Mouse (Mus musculus) embryonic facial prominence, embryonic 13.5 days (tissue): ENCODE data around the gene Ctnnal1. TPM values are rescaled to one million over a fixed set of nuclear protein-coding genes. Genes with fewer than 3 reads are reported as not detected.

Source experiments
- ATAC-seq: fragments of 200-750 bp; cut with Nextera tagmentation; 2 replicates; pipeline ENCODE4 v1.8.0; 2017; ENCODE audit warnings: low read depth; ENCODE audit not compliant: insufficient number of reproducible peaks, insufficient read depth, low FRiP score, low TSS enrichment
- H3K27ac ChIP-seq: fragments of 300-500 bp; sonication (generic); 2 replicates; pipeline ENCODE4 v1.5.1; 2015; ENCODE audit warnings: moderate library complexity, mild to moderate bottlenecking, inconsistent platforms
- H3K27me3 ChIP-seq: fragments of 300-500 bp; sonication (generic); 2 replicates; pipeline ENCODE4 v1.6.1; 2015; ENCODE audit warnings: mild to moderate bottlenecking, inconsistent platforms
- H3K36me3 ChIP-seq: fragments of 300-500 bp; sonication (generic); 2 replicates; pipeline ENCODE4 v1.6.1; 2015; ENCODE audit warnings: mild to moderate bottlenecking, inconsistent platforms
- H3K4me1 ChIP-seq: fragments of 300-500 bp; sonication (generic); 2 replicates; pipeline ENCODE4 v1.6.1; 2015; ENCODE audit warnings: inconsistent platforms
- H3K4me2 ChIP-seq: fragments of 300-500 bp; sonication (generic); 2 replicates; pipeline ENCODE4 v1.6.1; 2015; ENCODE audit warnings: moderate library complexity, mild to moderate bottlenecking, inconsistent platforms
- H3K4me3 ChIP-seq: fragments of 300-500 bp; sonication (generic); 2 replicates; pipeline ENCODE4 v1.5.1; 2015; ENCODE audit warnings: mild to moderate bottlenecking, inconsistent platforms
- H3K9ac ChIP-seq: fragments of 300-500 bp; sonication (generic); 2 replicates; pipeline ENCODE4 v1.6.1; 2015; ENCODE audit warnings: mild to moderate bottlenecking, inconsistent platforms
- H3K9me3 ChIP-seq: fragments of 300-500 bp; sonication (generic); 2 replicates; pipeline ENCODE4 v1.6.1; 2016; ENCODE audit warnings: inconsistent platforms
- WGBS: fragments of 180-500 bp; shearing (Covaris S2); methylation state at CpG from one replicate; pipeline ENCODE4 v1.1.7; 2015; ENCODE audit warnings: mixed read lengths; 5-methylcytosine and 5-hydroxymethylcytosine counted together
- polyA plus RNA-seq: library from polyadenylated mRNA; unstranded; fragments of >200 nt; fragmentation: Nextera tagmentation; extraction: Ambion mirVana; gene quantifications from 2 replicates; pipeline ENCODE4 v1.2.1, GENCODE M21; 2015

The Ctnnal1 gene
- polyA plus RNA-seq, result 27.7 and 29.0 TPM in 2 replicates

DNA sequence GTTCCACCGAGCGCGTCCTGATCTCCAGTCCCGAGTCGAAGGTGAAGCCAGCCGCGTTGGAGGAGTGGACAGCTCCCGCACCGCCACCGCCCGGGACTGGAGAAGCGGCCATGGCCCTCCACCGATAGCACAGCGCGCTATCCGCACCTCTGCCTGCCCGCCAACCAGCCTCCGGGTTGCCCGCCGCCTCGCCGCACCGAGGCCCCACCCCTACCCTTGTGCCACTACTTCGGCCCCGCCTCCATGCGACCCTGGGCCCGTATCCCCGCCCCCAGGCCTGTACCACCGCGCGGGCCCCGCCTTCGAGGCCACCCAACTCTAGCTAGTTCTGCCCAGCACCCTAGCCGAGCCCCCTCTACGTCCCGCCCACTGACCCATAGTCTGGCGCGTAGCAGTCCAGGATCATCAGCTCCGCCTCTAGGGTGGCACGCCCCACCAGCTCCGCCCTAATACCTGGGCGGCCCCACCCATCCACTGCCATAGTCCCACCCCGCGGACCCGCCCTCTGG is at the start of gene Ctnnal1:
Gene Ctnnal1 (minus strand): TSS at position 186 of the 509 bp plus-strand sequence.
- H3K4me1 ChIP-seq, result peaks cover 18% of the 10 kb centered on the region
- H3K36me3 ChIP-seq, result no peaks in the 10 kb centered on the region
- H3K4me3 ChIP-seq, result peak within 1 kb of the TSS; percentile 83
- peak within 1 kb of the TSS; percentile 87 for H3K9ac ChIP-seq
- H3K4me2 ChIP-seq, result peak within 1 kb of the TSS; percentile 91
- H3K27ac ChIP-seq, result peak within 1 kb of the TSS; percentile 85
- ATAC-seq, result peak; percentile 97
- WGBS, result under 1% methylated on average over 45 of the region's 45 CpGs
- no peaks in the 10 kb centered on the region for H3K9me3 ChIP-seq
- no peaks in the 10 kb centered on the region for H3K27me3 ChIP-seq

GRCm38 (mm10) chr4:56914761-56915160 is 49.8 kb upstream of the Ctnnal1 start:
- H3K36me3 ChIP-seq, result peaks cover 63% of the 10 kb centered on the region
- H3K27ac ChIP-seq, result peak overlapping the region; percentile 58; the same call in 1 of the 2 replicates
- 78% methylated on average over 1 of the region's 1 CpGs for WGBS
- H3K9ac ChIP-seq, result no peak overlapping the region
- ATAC-seq, result no peak
- H3K27me3 ChIP-seq, result no peaks in the 10 kb centered on the region
- no peak overlapping the region for H3K4me3 ChIP-seq
- no peaks in the 10 kb centered on the region for H3K9me3 ChIP-seq
- peaks cover 14% of the 10 kb centered on the region for H3K4me1 ChIP-seq
- no peak overlapping the region for H3K4me2 ChIP-seq

- Histone ChIP-seq H3K9ac (no peak overlapping the region), H3K4me3 (no peak overlapping the region), H3K36me3 (peaks cover 68% of the 10 kb centered on the region), H3K4me2 (no peak overlapping the region), H3K27ac (peak overlapping the region; percentile 58; the same call in 1 of the 2 replicates), H3K27me3 (no peaks in the 10 kb centered on the region), H3K4me1 (peaks cover 14% of the 10 kb centered on the region), H3K9me3 (no peaks in the 10 kb centered on the region)
- ATAC-seq, result no peak
- WGBS, result 90% methylated on average over 6 of the region's 6 CpGs
These were observed 49.4 kb upstream of the Ctnnal1 start for GRCm38 (mm10) chr4:56914338-56914737.

GRCm38 (mm10) chr4:56912382-56913001 is 47.5 kb upstream of the Ctnnal1 start:
- Histone ChIP-seq H3K4me1 (peaks cover 14% of the 10 kb centered on the region), H3K4me2 (no peak overlapping the region), H3K9ac (no peak overlapping the region), H3K27ac (no peak overlapping the region), H3K9me3 (no peaks in the 10 kb centered on the region), H3K36me3 (peaks cover 71% of the 10 kb centered on the region), H3K4me3 (no peak overlapping the region), H3K27me3 (no peaks in the 10 kb centered on the region)
- WGBS, result 88% methylated on average over 7 of the region's 7 CpGs
- no peak for ATAC-seq

GRCm38 (mm10) chr4:56909568-56909967 is 44.6 kb upstream of the Ctnnal1 start:
- H3K27ac ChIP-seq, result no peak overlapping the region
- WGBS, result 51% methylated on average over 3 of the region's 3 CpGs
- H3K9ac ChIP-seq, result no peak overlapping the region
- H3K27me3 ChIP-seq, result no peaks in the 10 kb centered on the region
- H3K4me3 ChIP-seq, result no peak overlapping the region
- H3K36me3 ChIP-seq, result peaks cover 77% of the 10 kb centered on the region
- H3K4me2 ChIP-seq, result no peak overlapping the region
- ATAC-seq, result no peak
- H3K4me1 ChIP-seq, result peaks cover 11% of the 10 kb centered on the region
- H3K9me3 ChIP-seq, result no peaks in the 10 kb centered on the region

- no peak overlapping the region for H3K4me3 ChIP-seq
- no peaks in the 10 kb centered on the region for H3K4me1 ChIP-seq
- H3K9me3 ChIP-seq, result no peaks in the 10 kb centered on the region
- no peak overlapping the region for H3K9ac ChIP-seq
- no peak for ATAC-seq
- H3K4me2 ChIP-seq, result no peak overlapping the region
- WGBS, result 93% methylated on average over 5 of the region's 5 CpGs
- no peaks in the 10 kb centered on the region for H3K27me3 ChIP-seq
- no peak overlapping the region for H3K27ac ChIP-seq
- peaks cover 85% of the 10 kb centered on the region for H3K36me3 ChIP-seq
These were observed 42.7 kb upstream of the Ctnnal1 start for GRCm38 (mm10) chr4:56907671-56908070.

DNA sequence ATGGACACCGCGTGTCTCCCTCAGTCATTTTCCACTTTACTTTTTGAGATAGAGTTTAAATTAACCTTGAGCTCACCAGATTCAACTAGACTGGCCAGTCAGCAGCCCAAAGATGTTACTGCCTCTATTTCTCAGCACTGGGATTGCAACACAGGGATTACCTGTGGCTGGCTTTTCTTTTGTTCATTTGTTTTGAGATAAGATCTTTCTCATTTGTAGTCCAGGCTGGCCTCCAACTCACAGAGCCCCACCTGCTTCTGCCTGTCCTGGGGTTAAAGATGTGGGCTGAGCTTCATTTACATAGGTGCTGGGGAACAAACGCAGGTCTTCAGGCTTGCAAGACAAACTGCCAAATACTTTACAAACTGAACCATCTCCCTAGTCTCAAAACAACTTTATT is 41.9 kb upstream of the Ctnnal1 start:
- no peaks in the 10 kb centered on the region for H3K4me1 ChIP-seq
- no peak overlapping the region for H3K27ac ChIP-seq
- no peaks in the 10 kb centered on the region for H3K9me3 ChIP-seq
- no peak overlapping the region for H3K9ac ChIP-seq
- no peak for ATAC-seq
- no peaks in the 10 kb centered on the region for H3K27me3 ChIP-seq
- no peak overlapping the region for H3K4me3 ChIP-seq
- WGBS, result 91% methylated on average over 3 of the region's 3 CpGs
- H3K36me3 ChIP-seq, result peaks cover 88% of the 10 kb centered on the region
- no peak overlapping the region for H3K4me2 ChIP-seq

- no peak overlapping the region for H3K4me3 ChIP-seq
- H3K9ac ChIP-seq, result no peak overlapping the region
- H3K4me1 ChIP-seq, result no peaks in the 10 kb centered on the region
- H3K36me3 ChIP-seq, result peaks cover 83% of the 10 kb centered on the region
- WGBS, result 94% methylated on average over 5 of the region's 5 CpGs
- no peak for ATAC-seq
- H3K4me2 ChIP-seq, result no peak overlapping the region
- H3K27me3 ChIP-seq, result no peaks in the 10 kb centered on the region
- H3K27ac ChIP-seq, result no peak overlapping the region
- H3K9me3 ChIP-seq, result no peaks in the 10 kb centered on the region
These were observed 40.5 kb upstream of the Ctnnal1 start for GRCm38 (mm10) chr4:56905507-56905906.

DNA sequence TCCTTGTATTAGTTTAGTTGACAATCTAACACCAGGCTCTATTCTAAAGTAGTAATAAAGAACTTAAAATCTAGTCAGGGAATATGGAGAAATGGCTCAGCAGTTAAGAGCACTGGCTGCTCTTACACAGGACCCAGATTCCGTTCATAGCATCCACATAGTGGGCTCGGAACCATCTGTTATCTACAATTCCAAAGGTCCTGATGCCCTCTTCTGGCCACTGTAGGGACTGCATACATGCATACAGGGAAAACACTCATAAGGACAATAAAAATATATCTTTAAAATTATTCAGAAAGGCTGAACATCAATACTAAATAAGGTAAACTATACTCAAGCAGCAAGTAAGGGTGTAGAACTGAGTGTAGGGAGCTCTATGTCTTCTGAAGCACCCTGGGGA is 36.7 kb upstream of the Ctnnal1 start:
- H3K9ac ChIP-seq, result no peak overlapping the region
- 94% methylated on average over 2 of the region's 2 CpGs for WGBS
- ATAC-seq, result no peak
- no peaks in the 10 kb centered on the region for H3K9me3 ChIP-seq
- no peak overlapping the region for H3K27ac ChIP-seq
- no peak overlapping the region for H3K4me3 ChIP-seq
- no peaks in the 10 kb centered on the region for H3K27me3 ChIP-seq
- H3K4me2 ChIP-seq, result no peak overlapping the region
- H3K4me1 ChIP-seq, result no peaks in the 10 kb centered on the region
- peaks cover 82% of the 10 kb centered on the region for H3K36me3 ChIP-seq

DNA sequence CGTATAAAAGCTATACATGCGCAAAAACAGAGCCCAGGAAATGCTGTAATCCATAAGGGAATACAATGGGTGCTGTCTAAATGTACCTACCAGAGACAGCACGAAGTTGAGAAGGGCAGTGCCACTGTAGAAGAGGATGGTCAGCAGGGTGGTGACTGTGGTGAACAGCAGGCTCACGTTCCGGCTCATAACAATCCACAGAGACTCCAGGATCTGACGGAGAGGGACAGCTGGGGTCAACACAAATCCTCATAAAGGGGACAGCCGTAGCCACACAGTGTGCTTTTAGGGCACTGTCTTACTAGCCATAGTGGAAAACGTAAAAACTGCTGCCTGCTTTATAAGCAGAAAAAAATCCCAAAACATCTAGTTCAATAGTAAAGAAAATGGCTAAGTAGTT is 34.2 kb upstream of the Ctnnal1 start:
- H3K9me3 ChIP-seq, result no peaks in the 10 kb centered on the region

DNA sequence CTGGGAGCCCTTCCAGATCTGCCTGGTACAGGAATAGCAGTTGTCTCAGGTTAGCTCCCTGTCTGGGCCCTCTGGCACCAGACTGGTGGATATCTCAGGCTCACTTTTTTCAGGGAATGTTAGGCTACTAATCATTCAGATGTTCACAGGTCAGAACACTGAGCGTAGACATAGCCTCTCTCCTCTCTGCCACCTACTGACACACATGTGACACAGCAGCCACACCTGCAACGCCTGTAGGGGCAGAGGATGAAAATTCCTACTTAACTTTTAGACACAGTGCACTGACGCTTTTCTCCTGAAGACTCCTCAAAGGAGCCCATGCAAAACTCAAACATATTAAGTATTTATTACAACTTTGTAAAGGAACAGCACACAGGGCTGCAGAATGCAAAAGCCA is 32.5 kb upstream of the Ctnnal1 start:
- no peaks in the 10 kb centered on the region for H3K9me3 ChIP-seq
- no peak overlapping the region for H3K9ac ChIP-seq
- H3K4me2 ChIP-seq, result no peak overlapping the region
- no peak overlapping the region for H3K27ac ChIP-seq
- no peaks in the 10 kb centered on the region for H3K27me3 ChIP-seq
- H3K4me3 ChIP-seq, result no peak overlapping the region
- no peaks in the 10 kb centered on the region for H3K4me1 ChIP-seq
- ATAC-seq, result no peak
- peaks cover 64% of the 10 kb centered on the region for H3K36me3 ChIP-seq
- 74% methylated on average over 3 of the region's 3 CpGs for WGBS

More for the DNA sequence above, 34.2 kb upstream of the Ctnnal1 start:
- H3K27me3 ChIP-seq, result no peaks in the 10 kb centered on the region
- H3K27ac ChIP-seq, result no peak overlapping the region
- H3K4me1 ChIP-seq, result no peaks in the 10 kb centered on the region
- ATAC-seq, result no peak
- H3K4me3 ChIP-seq, result no peak overlapping the region
- WGBS, result 88% methylated on average over 8 of the region's 8 CpGs
- H3K36me3 ChIP-seq, result peaks cover 75% of the 10 kb centered on the region
- H3K9ac ChIP-seq, result no peak overlapping the region
- no peak overlapping the region for H3K4me2 ChIP-seq

DNA sequence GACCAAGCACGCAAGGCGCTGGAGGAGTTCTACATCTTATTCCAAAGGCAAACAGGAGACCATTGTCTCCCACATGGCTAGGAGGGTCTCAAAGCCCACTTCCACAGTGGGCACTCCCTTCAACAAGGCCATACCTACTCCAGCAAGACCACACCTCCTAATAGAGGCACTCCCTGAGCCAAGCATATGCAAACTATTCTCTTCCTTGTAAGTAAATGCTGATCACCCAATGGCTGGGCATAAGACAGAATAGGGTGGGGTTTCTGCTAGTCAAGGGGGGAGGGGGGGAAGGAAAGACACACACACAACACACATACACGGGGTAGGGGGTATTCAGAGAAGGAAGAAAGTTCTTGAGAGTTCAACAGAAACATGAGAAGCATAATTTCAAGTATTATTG is 29.2 kb upstream of the Ctnnal1 start:
- H3K27ac ChIP-seq, result no peak overlapping the region
- WGBS, result 90% methylated on average over 3 of the region's 3 CpGs
- H3K4me1 ChIP-seq, result no peaks in the 10 kb centered on the region
- peaks cover 60% of the 10 kb centered on the region for H3K36me3 ChIP-seq
- H3K4me2 ChIP-seq, result no peak overlapping the region
- no peak overlapping the region for H3K9ac ChIP-seq
- ATAC-seq, result no peak
- H3K27me3 ChIP-seq, result no peaks in the 10 kb centered on the region
- H3K9me3 ChIP-seq, result no peaks in the 10 kb centered on the region
- no peak overlapping the region for H3K4me3 ChIP-seq
